Mouse (Mus musculus): ENCODE results near the gene Gm5901.
"Not testable (repeated sequence)": the region's sequence is repeated elsewhere in the genome, so short reads cannot be mapped to it uniquely, and the experiment has no call there.

DNA sequence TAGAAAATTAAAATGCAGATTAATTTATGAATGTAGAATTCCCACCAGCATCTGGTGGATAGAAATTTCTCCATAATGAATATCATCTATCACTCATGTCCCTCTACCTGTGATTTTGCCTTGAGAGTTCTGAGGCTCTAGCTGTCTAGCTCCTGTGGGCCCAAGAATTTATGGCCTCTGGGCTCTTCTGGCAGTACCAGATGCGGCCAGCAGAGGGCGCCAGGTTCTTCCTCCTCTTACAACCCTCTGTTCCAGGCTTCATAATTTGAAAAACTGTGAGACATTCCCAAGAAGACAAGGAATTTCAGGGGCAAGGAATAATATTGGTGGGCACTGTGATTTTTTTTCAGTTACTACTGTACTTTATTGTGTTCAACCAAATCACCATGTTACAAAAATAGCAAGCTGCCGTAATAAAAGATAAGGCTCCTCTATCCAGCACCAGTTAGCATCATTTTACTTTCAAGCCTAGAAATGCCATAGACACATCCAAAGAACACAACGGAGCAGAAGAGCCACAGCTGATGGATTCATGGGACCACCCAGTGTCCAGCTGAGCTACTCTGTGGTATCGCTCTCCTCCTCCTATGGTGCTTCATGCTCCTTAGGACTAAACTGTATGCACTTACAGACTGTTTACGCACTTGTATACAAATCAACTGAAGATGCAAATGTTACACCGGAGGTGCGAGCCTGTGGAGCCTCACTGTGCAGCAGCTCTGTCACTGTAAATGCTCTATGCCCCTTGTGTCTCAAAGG lies 37.2 kb downstream of the Gm5901 start:
- not testable (repeated sequence) for TF ChIP-seq POLR2A (IDR thresholded peaks at IDR 0.05; ENCODE audit: control insufficient read depth, extremely low read depth, insufficient read depth, low read length, poor library complexity)
- TF ChIP-seq CTCF (IDR thresholded peaks at IDR 0.05; ENCODE audit: borderline replicate concordance, control insufficient read depth, extremely low read depth, insufficient read depth, low read length, poor library complexity), result peak; percentile 80; the same call in 1 of the 2 replicates

All from thymus, adult 2 months (tissue).